Mouse (Mus musculus) cortical plate, adult 2 months (tissue): ENCODE results near the gene Stk16.

ENCODE experiments used
- CTCF ChIP-seq: fragments of 200-500 bp; IDR thresholded peaks from 2 replicates; pipeline ENCODE4 v1.5.1; 2011; ENCODE audit warnings: mild to moderate bottlenecking, control low read depth, low read length; ENCODE audit not compliant: insufficient read depth; ENCODE audit errors: extremely low read depth
- POLR2A ChIP-seq: fragments of 200-500 bp; IDR thresholded peaks from 2 replicates; pipeline ENCODE4 v1.6.1; 2011; ENCODE audit warnings: mild to moderate bottlenecking, low read length, control low read depth; ENCODE audit not compliant: insufficient read depth; ENCODE audit errors: extremely low read depth

GRCm38 (mm10) chr1:75225473-75225872, 14.8 kb downstream of the Stk16 start:
- no peak for TF ChIP-seq CTCF
- no peak for TF ChIP-seq POLR2A
